Mouse (Mus musculus) heart, postnatal 10 days (tissue): ENCODE results near the gene 2300002M23Rik. TPM values are rescaled to one million over a fixed set of nuclear protein-coding genes. Genes with fewer than 3 reads are reported as not detected.

Source experiments
- DNase-seq, 2 experiments: peaks; one replicate each; pipeline ENCODE4 v3.0.0; 2021
- intact Hi-C: fragments of 180-260 bp; cut with DNase I; formaldehyde crosslinking; loops from one replicate; pipeline ENCODE4 v1.15.1; 2025
- total RNA-seq, 2 experiments: library from RNA; stranded (reverse); gene quantifications; 2 replicates each; pipeline ENCODE4 v1.2.3; 2021

Gene 2300002M23Rik
- not detected for total RNA-seq

DNA sequence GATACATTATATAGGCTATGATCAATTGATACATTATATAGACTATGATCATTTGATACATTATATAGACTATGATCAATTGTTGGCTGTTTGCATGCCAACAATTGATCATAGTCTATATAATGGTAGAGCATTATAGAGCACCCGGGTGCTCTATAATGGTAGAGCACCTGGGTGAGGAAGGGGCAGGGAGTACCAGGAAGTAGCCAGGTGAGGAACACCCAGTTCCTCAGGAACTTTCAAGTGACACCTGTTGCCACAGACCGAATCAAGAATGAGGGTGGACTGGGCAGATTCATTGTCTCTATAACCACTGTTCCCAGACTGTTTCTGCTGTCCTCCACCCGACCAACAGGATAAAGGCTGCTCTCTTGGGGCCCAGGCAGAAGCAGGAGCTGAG, at the start of gene 2300002M23Rik:
Gene 2300002M23Rik, plus strand, starts transcription at position 301 of the 400 bp plus-strand sequence.
- DNase-seq, result no peak
- intact Hi-C loops, result no loop called here

DNA sequence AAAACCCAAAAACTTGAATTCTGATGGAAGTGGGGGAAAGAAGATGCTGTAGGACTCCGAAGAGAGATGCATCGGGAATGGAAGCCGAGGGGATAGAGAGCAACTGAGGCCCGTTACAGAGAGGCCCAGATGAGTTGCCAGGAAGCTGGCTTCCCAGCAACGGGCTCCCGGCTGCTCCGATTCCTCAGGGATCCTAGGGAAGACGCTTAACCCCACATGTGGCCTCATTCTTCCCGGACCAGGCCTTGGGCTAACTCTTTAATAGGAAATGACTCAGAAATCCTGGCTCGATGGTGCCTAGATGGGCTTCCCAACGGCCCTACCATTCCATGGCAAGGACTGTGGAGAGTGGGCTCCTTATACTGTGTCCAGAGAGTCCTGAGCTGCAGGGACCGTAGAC, 49.7 kb upstream of the 2300002M23Rik start:
- peak; percentile 25 to 39 for DNase-seq
- intact Hi-C loops, result no loop called here

GRCm38 (mm10) chr17:35524354-35524753, 42.9 kb upstream of the 2300002M23Rik start:
- intact Hi-C loops, result no loop called here
- peak in 1 of 2 experiments; percentile 34 for DNase-seq

- no peak for DNase-seq
- intact Hi-C loops, result no loop called here
Measured at GRCm38 (mm10) chr17:35526644-35527043, 40.6 kb upstream of the 2300002M23Rik start.

DNA sequence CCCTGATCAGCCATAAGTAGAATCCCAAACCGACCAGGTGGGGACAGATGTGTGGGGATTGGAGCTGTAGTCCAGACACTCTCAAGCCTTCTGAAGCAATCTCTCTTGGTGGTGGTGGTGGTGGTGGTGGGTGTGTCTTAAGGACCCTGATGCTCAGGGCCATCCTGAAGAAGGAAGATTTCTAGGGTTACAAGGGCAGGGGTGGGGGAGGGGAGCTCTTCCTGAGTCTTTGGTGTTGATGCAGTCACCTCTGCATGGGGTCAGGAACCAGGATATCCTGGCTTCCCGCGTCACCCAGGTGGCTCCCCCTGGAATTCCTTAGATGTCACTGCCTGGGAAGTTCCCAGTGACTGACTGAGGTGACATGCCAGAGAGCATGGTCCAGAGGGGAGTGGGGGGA, 34.9 kb upstream of the 2300002M23Rik start:
- intact Hi-C loops, result no loop called here
- DNase-seq, result no peak

GRCm38 (mm10) chr17:35532901-35533300, 34.3 kb upstream of the 2300002M23Rik start, which contains the start of gene Psors1c2:
Psors1c2 (plus strand) TSS chr17:35533201.
- intact Hi-C loops, result loop anchor here (1.0 kb wide), 1 partner anchor 49 kb away; no protein-coding TSS in a partner anchor
- DNase-seq, result no peak

DNA sequence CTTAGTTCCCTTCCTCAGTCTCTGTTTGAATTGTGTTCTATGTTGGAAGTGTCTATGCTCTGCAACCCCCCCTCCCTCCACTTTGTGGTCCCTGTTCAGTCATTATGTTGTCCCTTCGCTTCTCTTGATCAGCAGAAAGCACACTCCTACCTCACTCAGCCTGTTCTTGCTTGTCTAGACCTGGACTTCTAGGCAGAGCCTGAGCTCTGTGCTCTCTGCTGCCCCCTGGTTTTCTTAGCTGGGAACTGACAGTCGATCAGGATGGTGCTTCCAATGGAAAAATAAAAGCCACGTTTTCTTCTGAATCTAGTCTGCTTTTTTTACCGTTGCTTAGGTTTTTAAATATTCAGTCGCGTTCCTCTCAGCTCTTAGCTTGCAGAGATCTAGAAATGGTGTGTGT, 32.9 kb upstream of the 2300002M23Rik start:
- intact Hi-C loops, result no loop called here
- peak; percentile 70 to 84 for DNase-seq

DNA sequence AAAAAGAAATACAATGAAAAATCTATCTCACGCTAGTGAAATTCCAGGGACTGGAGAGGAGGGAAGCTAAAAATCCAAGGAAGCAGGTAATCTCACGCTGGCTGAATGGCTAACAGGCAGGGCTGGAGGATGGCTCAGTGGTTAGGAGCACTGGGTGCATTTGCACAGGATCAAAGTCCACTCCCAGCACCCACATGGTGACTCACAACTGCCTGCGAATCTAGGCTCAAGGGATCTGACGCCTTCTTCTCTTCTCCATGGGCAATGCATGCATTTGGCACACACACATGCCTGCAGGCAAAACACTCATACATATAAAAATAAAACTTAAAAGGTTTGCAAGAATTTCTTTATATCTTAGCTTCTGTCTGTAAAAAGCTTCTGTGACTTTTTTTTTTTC, 29.8 kb upstream of the 2300002M23Rik start:
- intact Hi-C loops, result no loop called here
- no peak for DNase-seq

- intact Hi-C loops, result no loop called here
- DNase-seq, result no peak
Measured at GRCm38 (mm10) chr17:35538476-35538875, 28.8 kb upstream of the 2300002M23Rik start.

DNA sequence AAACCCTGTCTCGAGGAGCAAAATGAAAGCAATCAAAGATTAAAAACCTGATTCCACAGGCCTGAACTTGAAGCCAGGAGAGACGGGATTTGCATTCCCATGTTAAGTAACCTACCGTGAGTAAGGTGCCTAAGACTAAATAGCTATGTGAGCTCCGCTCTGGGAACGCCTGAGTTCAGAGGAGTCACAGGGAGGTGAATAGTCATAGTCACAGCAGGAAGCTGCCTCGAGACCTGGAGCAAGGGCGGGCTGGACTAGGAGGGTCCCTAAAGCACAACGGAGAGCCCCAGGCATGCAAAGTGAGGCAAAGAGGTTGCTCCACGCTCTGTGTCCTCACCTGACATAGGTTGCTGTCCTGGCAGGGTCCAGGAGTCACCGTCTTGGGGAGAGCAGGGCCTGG, 27.7 kb upstream of the 2300002M23Rik start:
- intact Hi-C loops, result no loop called here
- DNase-seq, result no peak

DNA sequence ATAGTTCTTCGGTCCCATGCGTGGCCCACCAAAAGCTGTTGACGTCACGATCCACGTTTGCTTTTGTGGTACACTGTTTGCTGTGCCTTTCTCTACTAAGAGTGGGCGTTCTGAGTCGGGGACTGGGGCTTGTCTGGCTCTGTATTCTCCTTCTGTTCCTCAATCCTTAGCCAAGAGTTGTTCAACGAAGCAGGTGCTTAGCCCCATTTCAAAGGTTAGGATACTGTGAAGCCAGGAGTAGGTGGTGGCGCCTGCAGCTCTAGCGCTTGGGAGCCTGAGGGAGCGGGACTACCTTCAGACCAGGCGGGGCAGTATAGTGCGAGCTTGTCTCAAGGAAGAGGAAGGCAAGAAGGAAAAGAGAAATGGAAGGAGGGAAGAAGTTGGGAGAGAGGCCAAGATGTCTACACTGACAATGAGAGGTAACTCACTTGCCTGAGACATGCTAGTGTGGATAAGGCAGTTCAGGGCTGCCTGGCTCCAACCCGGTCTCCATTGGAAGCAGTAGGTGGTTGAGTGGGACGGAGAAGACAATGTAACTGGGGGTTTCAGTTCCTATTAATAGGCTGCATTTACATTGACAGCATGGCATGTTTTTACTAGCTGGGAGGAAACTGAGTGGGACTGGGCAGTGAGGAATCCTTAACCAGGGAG, 24.4 kb upstream of the 2300002M23Rik start:
- intact Hi-C loops, result no loop called here
- no peak for DNase-seq

DNA sequence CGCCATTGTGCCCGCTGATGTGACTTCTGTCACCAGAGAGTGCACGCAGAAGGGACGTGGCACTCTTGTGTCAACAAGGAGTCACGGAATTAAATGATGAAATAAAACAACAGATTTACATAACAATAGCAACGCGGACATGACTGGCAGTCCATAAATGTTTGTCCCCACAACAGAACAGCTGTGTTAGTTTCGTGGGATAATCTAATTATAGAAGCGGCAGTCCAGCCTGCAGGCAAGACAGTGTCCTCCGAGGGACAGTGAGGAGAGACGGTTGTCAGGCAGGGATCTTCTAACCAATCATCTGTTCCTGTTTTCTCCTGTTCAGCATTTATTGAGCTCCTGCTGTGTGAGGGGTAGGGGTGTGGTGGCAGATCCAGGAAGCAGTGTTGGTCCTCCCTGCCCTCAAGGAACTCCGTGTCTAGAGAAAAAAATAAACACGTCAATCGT, 23.8 kb upstream of the 2300002M23Rik start:
- peak in 1 of 2 experiments; percentile 22 for DNase-seq
- intact Hi-C loops, result no loop called here

- intact Hi-C loops, result loop anchor here (2.0 kb wide), 1 partner anchor 35 kb away; no protein-coding TSS in a partner anchor
Measured at GRCm38 (mm10) chr17:35544001-35544400, 23.2 kb upstream of the 2300002M23Rik start.

DNA sequence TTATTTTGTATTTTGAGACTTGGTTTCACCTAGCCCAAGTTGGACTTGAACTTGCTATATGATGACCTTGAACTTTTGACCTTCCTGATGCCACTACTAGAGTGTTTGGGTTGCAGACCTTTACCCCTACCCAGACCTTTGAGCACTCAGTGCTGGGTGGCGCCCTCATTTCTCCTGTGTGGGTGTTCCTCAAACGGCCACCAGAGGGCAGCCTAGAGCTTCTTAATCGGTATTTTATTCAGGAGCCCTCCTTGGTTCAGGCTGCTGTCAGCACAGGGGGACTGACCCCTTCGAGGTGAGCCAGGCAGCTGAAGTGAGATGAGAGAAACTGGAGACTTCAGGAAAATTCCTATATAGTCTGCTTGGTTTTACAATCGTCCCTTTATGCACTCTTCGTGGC, 22.6 kb upstream of the 2300002M23Rik start:
- intact Hi-C loops, result loop anchor here (2.0 kb wide), 1 partner anchor 34 kb away; no protein-coding TSS in a partner anchor
- peak; percentile 61 to 76 for DNase-seq

More at GRCm38 (mm10) chr17:35544001-35544400, 23.2 kb upstream of the 2300002M23Rik start:
- no peak for DNase-seq

DNA sequence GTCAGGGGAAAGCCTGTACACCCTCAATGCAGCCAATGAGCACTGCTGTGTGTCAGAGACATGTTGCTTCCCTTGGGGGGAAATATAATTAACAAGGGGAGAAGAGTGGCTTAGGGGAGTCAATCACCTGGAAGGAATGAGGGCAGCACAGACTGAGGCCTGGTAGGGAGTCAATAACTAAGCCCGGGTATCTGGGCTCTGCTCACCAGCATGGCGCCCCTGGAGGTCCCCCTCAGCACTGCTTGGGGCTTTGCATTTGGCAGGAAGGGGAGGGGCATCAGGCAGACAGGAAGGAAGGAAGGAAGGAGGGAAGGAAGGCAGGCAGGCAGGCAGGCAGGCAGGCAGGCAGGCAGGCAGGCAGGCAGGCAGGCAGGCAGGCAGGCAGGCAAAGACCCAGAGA, 19.8 kb upstream of the 2300002M23Rik start:
- intact Hi-C loops, result no loop called here
- DNase-seq, result no peak

DNA sequence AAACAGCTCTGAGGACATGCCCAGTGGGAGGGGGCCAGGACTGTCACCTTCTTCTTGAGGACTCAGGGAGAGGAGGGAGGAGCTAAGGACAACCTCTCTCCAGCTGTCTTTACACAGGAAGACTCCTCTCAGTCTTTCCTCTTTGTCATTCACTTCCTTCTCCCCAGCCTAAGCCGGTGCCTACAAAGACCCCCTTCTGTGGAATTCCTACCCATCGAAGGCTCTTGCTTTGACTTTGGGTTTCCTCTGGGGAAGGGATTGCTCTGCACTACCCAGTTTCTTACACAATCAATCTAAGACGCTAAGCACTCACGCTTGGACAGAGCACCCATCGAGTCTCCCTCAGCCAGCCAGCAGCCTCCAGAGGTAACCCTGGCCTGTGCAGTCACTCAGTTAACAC, 18.6 kb upstream of the 2300002M23Rik start:
- no peak for DNase-seq
- intact Hi-C loops, result no loop called here

- intact Hi-C loops, result no loop called here
- DNase-seq, result peak; percentile 91 to 92
Measured at GRCm38 (mm10) chr17:35549437-35550142, 17.7 kb upstream of the 2300002M23Rik start.

DNA sequence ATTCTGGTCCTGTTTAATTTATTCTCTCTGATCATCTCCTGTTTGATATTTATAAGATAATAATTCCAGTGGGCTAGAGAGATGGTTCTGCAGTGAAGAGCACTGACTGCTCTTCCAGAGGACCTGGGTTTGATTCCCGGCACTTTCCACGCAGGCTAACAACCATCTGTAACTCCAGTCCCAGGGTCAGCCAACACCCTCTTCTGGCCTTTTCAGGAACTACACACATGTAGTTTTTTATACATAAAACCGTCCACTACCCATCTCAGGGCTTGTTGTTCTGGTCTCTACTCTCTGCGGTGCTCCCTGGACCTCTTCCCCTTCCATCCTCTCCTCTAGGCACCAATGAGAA, 17.1 kb upstream of the 2300002M23Rik start:
- intact Hi-C loops, result no loop called here
- no peak for DNase-seq

- no peak for DNase-seq
- intact Hi-C loops, result no loop called here
Measured at GRCm38 (mm10) chr17:35550871-35551270, 16.4 kb upstream of the 2300002M23Rik start.

GRCm38 (mm10) chr17:35551881-35552414, 15.3 kb upstream of the 2300002M23Rik start, which contains the start of gene Cdsn:
Cdsn (plus strand) TSS chr17:35552128.
- DNase-seq, result no peak
- intact Hi-C loops, result no loop called here

DNA sequence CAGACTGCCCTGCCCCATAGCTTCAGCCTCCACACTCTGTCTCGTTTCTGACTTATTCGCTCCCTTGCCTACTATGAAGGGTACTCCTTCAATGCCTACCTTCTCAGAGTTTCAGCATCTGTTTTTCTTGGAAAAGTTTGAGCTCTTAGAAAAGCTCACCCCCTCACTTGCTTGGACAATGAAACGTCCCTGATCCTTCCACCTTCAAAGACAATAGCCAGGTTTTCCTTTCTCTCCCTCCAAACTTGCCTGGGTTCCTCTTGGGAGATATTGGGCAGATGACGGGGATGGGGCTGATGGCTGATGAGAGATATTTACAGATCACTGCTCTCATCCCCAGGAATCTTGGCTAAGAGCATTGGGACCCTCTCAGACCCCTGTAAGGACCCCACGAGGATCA, 12.9 kb upstream of the 2300002M23Rik start:
- intact Hi-C loops, result no loop called here
- DNase-seq, result no peak
